Mouse (Mus musculus): ENCODE results near the gene Cog7. TPM values are rescaled to one million over a fixed set of nuclear protein-coding genes. Genes with fewer than 3 reads are reported as not detected.

The Cog7 gene
- 13.3 to 15.6 TPM (median 13.9 TPM) in 4 replicates for total RNA-seq (2023; ENCODE audit: inconsistent age)

DNA sequence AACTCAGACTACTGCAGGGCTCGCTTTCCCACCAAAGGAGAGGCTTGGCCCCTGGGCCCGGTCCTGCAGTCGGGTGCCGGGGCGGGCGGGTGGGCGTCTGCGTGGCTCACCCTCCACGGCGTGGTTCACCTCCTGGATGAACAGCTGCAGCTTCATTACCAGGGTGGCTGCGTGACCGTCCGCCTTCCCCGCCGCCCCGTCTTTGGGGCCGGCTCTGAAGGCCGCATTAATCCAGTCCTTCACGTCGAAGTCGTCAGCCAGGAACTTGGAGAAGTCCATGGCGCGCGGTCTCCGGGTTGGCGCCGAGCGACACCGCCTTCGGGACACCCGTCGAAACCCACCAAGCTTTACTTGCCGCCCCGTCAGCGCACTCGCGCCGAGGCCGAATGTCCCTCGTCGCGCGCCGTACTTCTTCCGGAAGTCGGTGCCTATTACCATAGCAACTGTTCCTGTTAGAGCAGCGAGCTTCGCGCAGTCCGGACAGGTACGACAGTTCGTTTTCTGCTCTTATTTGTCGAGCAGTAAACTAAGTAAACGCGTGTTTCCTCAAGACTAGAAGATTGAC is at the start of gene Cog7:
Gene Cog7 (minus strand): TSS at position 405 of the 565 bp plus-strand sequence.

DNA sequence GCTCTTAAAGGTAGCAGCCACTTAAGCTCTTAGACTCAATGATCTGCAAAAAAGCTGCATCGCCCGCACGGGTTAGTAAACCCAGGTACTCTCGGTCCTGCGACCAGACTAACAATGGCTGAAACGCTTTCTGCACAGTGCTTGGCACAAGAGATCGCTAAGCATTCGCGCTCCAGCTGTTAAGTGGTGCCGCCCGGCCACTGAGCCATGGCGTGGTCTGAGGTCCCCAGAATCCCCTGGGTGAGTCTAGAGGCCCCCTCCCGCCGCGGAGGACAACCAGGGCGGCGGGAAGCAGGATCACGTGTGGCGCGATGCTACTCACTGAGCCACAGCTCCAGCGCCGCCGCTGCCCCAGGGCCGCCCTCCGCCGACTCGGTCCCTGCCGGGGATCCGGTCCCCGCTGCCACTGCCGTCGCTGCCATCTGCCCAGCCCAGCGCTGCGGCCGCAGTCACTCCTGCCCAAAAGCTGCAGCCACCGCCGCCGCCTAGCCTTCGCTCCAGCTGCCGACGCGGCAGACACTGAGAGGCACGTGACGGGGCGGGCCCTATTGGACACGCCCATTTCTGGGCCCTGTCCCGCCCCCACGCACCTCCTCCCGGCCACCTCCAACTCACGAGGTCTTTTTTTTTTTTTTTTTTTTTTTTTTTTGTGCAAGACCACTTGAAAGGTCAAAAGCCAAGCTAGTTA is 39.3 kb upstream of the Cog7 start, which contains the start of gene Gga2:
Gene Gga2 (minus strand): TSS at position 556 of the 688 bp plus-strand sequence.

DNA sequence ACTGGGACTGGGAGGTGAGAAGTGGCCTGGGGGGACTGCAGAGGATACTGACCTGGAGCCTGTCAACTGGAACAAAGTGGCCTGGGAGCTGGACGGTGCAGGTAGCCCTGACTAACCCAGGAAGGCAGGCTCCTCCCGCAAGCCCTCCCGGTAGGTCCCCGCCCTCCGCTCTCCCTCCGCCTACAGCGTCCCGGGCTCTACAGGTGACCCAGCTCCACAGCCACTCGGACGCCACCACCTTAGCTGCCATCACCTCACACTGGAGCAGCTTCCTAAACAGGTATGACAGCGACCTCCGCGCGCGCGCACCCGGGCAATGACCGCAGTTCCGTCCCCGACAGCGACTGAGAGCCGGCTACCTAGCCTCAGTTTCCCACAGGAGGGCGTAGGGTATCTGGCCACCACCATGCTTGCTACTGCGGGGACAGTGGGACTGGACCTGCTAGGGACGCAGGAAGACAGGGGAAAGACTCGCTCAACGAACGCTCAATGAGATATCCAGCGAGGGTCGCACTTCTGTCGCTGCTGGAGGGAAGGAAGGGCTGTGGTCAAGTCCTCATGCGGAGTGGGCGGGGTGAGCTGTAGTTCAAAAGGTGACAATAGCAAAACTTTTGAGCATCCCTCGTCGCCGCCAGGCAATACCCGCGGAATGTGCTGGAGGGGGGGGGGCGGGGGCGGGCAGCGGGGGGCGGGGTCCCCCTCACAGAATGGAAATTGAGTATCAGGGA is 116.5 kb downstream of the Cog7 start, which contains the start of gene Scnn1b:
Gene Scnn1b (plus strand): TSS at position 181 of the 728 bp plus-strand sequence.

Other genes starting within 250 kb of the Cog7 start
- gene Scnn1g, start 247.2 kb downstream of the Cog7 start, total RNA-seq (2023; ENCODE audit: inconsistent age): not detected in 4 replicates
- not detected in 4 replicates for gene Scnn1b, start 116.7 kb downstream of the Cog7 start, total RNA-seq (2023; ENCODE audit: inconsistent age)
- gene Gga2, start 39.5 kb upstream of the Cog7 start, total RNA-seq (2023; ENCODE audit: inconsistent age): 316 to 339 TPM (median 335 TPM) in 4 replicates
- 33.3 to 51.8 TPM (median 41.8 TPM) in 4 replicates for gene Ubfd1, start 85.5 kb upstream of the Cog7 start, total RNA-seq (2023; ENCODE audit: inconsistent age)
- 15.1 to 19.3 TPM (median 17.2 TPM) in 4 replicates for gene Ears2, start 85.6 kb upstream of the Cog7 start, total RNA-seq (2023; ENCODE audit: inconsistent age)
- gene Ndufab1, start 120.2 kb upstream of the Cog7 start, total RNA-seq (2023; ENCODE audit: inconsistent age): 58.9 to 75.4 TPM (median 69.5 TPM) in 4 replicates
- gene Palb2, start 151.3 kb upstream of the Cog7 start, total RNA-seq (2023; ENCODE audit: inconsistent age): 5.6 to 6.9 TPM (median 6.3 TPM) in 4 replicates
- 71.1 to 87.4 TPM (median 78.2 TPM) in 4 replicates for gene Dctn5, start 151.3 kb upstream of the Cog7 start, total RNA-seq (2023; ENCODE audit: inconsistent age)
- 2.5 to 5.0 TPM (median 4.5 TPM) in 4 replicates for gene Plk1, start 177.7 kb upstream of the Cog7 start, total RNA-seq (2023; ENCODE audit: inconsistent age)
- gene Ern2, start 204.5 kb upstream of the Cog7 start, total RNA-seq (2023; ENCODE audit: inconsistent age): not detected in 4 replicates
- 0.61 to 0.75 TPM (median 0.66 TPM) in 3 of 4 replicates, not detected in the other for gene Chp2, start 237.8 kb upstream of the Cog7 start, total RNA-seq (2023; ENCODE audit: inconsistent age)

All from B cell, adult (primary cell).